Comparison of ENCODE assay signal across 9 mouse cellular contexts in genomic region chr5:75149880-75150279, GRCm38 (mm10). TPM values are rescaled to one million over a fixed set of nuclear protein-coding genes. Genes with fewer than 3 reads are reported as not detected.
A peak's percentile ranks its signal among the peaks of the same experiment; 100 is the strongest.
DNase-seq lines count a peak whose midpoint lies in the region; ATAC-seq and TF ChIP-seq lines count a peak whose summit lies in the region.
"Had no signal": no experiment of that assay in that cellular context is flagged by ENCODE, and none has a peak within 500 bp of the region (broad histone marks: within the 10 kb centered on the region; RNA-seq: fewer than 3 reads in every experiment).

No protein-coding gene starts in this region.

- TF ChIP-seq POLR2A in lung, adult 2 months (IDR thresholded peaks at IDR 0.05; ENCODE audit: borderline replicate concordance, extremely low read depth, low read depth, low read length): no peak
- no peak for TF ChIP-seq POLR2A in thymus, adult 2 months (IDR thresholded peaks at IDR 0.05; ENCODE audit: control insufficient read depth, extremely low read depth, insufficient read depth, low read length, poor library complexity)

- H3K4me2 ChIP-seq in lung, embryonic 15.5 days: peak overlapping the region; percentile 49
- H3K4me2 ChIP-seq in forebrain, embryonic 13.5 days: peak overlapping the region; percentile 26; the same call in 1 of the 2 replicates
- peak overlapping the region; percentile 40 for H3K4me2 ChIP-seq in hindbrain, embryonic 13.5 days

- peaks cover 15% of the 10 kb centered on the region for H3K4me1 ChIP-seq in lung, embryonic 15.5 days
- H3K4me1 ChIP-seq in lung, adult 2 months (ENCODE audit: control insufficient read depth, insufficient read depth, low read length): peaks cover 5% of the 10 kb centered on the region; the same call in 1 of the 2 replicates
- peaks cover 53% of the 10 kb centered on the region for H3K4me1 ChIP-seq in forebrain, embryonic 13.5 days
- peaks cover 50% of the 10 kb centered on the region for H3K4me1 ChIP-seq in hindbrain, embryonic 13.5 days (replicated peaks)
- no peaks in the 10 kb centered on the region for H3K4me1 ChIP-seq in thymus, adult 2 months (replicated peaks; ENCODE audit: control insufficient read depth, insufficient read depth, low read length)

- no peaks in the 10 kb centered on the region for H3K9me3 ChIP-seq in lung, embryonic 15.5 days
- no peaks in the 10 kb centered on the region for H3K9me3 ChIP-seq in forebrain, embryonic 13.5 days (replicated peaks)
- H3K9me3 ChIP-seq in hindbrain, embryonic 13.5 days: no peaks in the 10 kb centered on the region
- H3K9me3 ChIP-seq: G1E had no signal

- H3K27ac ChIP-seq in lung, embryonic 15.5 days: no peak overlapping the region
- no peak overlapping the region for H3K27ac ChIP-seq in forebrain, embryonic 13.5 days
- H3K27ac ChIP-seq in hindbrain, embryonic 13.5 days: no peak overlapping the region
- H3K27ac ChIP-seq in thymus, adult 2 months (ENCODE audit: control insufficient read depth, insufficient read depth, low read length): no peak overlapping the region

- no peak overlapping the region for H3K9ac ChIP-seq in lung, embryonic 15.5 days
- H3K9ac ChIP-seq in forebrain, embryonic 13.5 days: no peak overlapping the region
- no peak overlapping the region for H3K9ac ChIP-seq in hindbrain, embryonic 13.5 days

- no peak for DNase-seq in lung, adult 2 months
- DNase-seq in lung, postnatal 4 days: peak; percentile 30 to 59
- no peak for DNase-seq in thymus, adult 2 months
- no peak for DNase-seq in layer of hippocampus, adult 11-12 months (ENCODE audit: low spot score)
- DNase-seq in cerebellum, adult 11 months: no peak

- ATAC-seq in lung, embryonic 15.5 days (ENCODE audit: borderline replicate concordance, extremely low read depth, low FRiP score, low TSS enrichment): no peak
- ATAC-seq in forebrain, embryonic 13.5 days: no peak
- no peak for ATAC-seq in hindbrain, embryonic 13.5 days (ENCODE audit: low FRiP score)

- H3K27me3 ChIP-seq in lung, embryonic 15.5 days: peaks cover 82% of the 10 kb centered on the region
- peaks cover 96% of the 10 kb centered on the region for H3K27me3 ChIP-seq in forebrain, embryonic 13.5 days
- H3K27me3 ChIP-seq in hindbrain, embryonic 13.5 days: peaks cover 96% of the 10 kb centered on the region
- H3K27me3 ChIP-seq in thymus, adult 2 months (ENCODE audit: control insufficient read depth, insufficient read depth, low read length): peaks cover 28% of the 10 kb centered on the region

- no peak for TF ChIP-seq CTCF in lung, adult 2 months (IDR thresholded peaks at IDR 0.05; ENCODE audit: insufficient read depth, low read length)
- TF ChIP-seq CTCF in thymus, adult 2 months (IDR thresholded peaks at IDR 0.05; ENCODE audit: borderline replicate concordance, control insufficient read depth, extremely low read depth, insufficient read depth, low read length, poor library complexity): no peak

- H3K36me3 ChIP-seq in lung, embryonic 15.5 days: no peaks in the 10 kb centered on the region
- no peaks in the 10 kb centered on the region for H3K36me3 ChIP-seq in forebrain, embryonic 13.5 days (ENCODE audit: poor library complexity, severe bottlenecking)
- no peaks in the 10 kb centered on the region for H3K36me3 ChIP-seq in hindbrain, embryonic 13.5 days
- H3K36me3 ChIP-seq in thymus, adult 2 months (ENCODE audit: control insufficient read depth, insufficient read depth, low read length): no peaks in the 10 kb centered on the region
- H3K36me3 ChIP-seq: G1E had no signal

- 0 out of 2 replicates have a peak overlapping the region, but pooled peaks have one; percentile 4 for H3K4me3 ChIP-seq in lung, embryonic 15.5 days
- H3K4me3 ChIP-seq in lung, adult 2 months (replicated peaks; ENCODE audit: extremely low read depth, low read depth, low read length): no peak overlapping the region
- no peak overlapping the region for H3K4me3 ChIP-seq in forebrain, embryonic 13.5 days
- peak overlapping the region; percentile 13; the same call in 1 of the 2 replicates for H3K4me3 ChIP-seq in hindbrain, embryonic 13.5 days
- no peak overlapping the region for H3K4me3 ChIP-seq in thymus, adult 2 months (ENCODE audit: control insufficient read depth, insufficient read depth, low read length)

- WGBS in lung, embryonic 15.5 days: 3% methylated on average over 11 of the region's 11 CpGs
- WGBS in lung, adult 2 months: 10% methylated on average over 11 of the region's 11 CpGs
- 2% methylated on average over 11 of the region's 11 CpGs for WGBS in forebrain, embryonic 13.5 days
- 0% methylated on average over 10 of the region's 11 CpGs for WGBS in hindbrain, embryonic 13.5 days
- WGBS in thymus, adult 2 months: 8% methylated on average over 11 of the region's 11 CpGs

RNA-seq across cellular contexts. Expression of gene Pdgfra, which starts 2.2 kb away (rescaled TPM):
- polyA plus RNA-seq in lung, embryonic 15.5 days (2015; fragmentation: Nextera tagmentation; extraction: Ambion mirVana): 39.5 and 43.6 TPM in 2 replicates
- 51.0 and 82.2 TPM in 2 replicates for polyA plus RNA-seq in lung, adult 2 months (2012; rRNA removed)
- 4.1 and 4.9 TPM in 2 replicates for polyA plus RNA-seq in forebrain, embryonic 13.5 days (2015; fragmentation: Nextera tagmentation; extraction: Ambion mirVana)
- 11.3 and 12.4 TPM in 2 replicates for polyA plus RNA-seq in hindbrain, embryonic 13.5 days (2015; fragmentation: Nextera tagmentation; extraction: Ambion mirVana)
- 1.8 and 3.4 TPM in 2 replicates for polyA plus RNA-seq in thymus, adult 2 months (2012; rRNA removed)
- polyA plus RNA-seq: G1E had no signal

Comparison
In these comparisons a context has a peak if more than half of its experiments do, and no peak if none do; other contexts are left out.
1. H3K4me3 ChIP-seq: peak in lung, embryonic 15.5 days (single experiment) and hindbrain, embryonic 13.5 days (single experiment); none in lung, adult 2 months (single experiment), forebrain, embryonic 13.5 days (single experiment) and thymus, adult 2 months (single experiment).
2. DNase-seq: peak in lung, postnatal 4 days (2 of 2); none in lung, adult 2 months (single experiment), thymus, adult 2 months (single experiment), layer of hippocampus, adult 11-12 months (single experiment) and cerebellum, adult 11 months (single experiment).
3. Peak in every context shown above with its lines, with median percentiles within 50 percentile points of each other: H3K4me2 ChIP-seq.